Mouse (Mus musculus): ENCODE results near the gene Tcf12. TPM values are rescaled to one million over a fixed set of nuclear protein-coding genes. Genes with fewer than 3 reads are reported as not detected.
A peak's percentile ranks its signal among the peaks of the same experiment; 100 is the strongest.

Gene Tcf12
- total RNA-seq, 2 experiments from 2014 or later, result 67.2 to 68.1 TPM

DNA sequence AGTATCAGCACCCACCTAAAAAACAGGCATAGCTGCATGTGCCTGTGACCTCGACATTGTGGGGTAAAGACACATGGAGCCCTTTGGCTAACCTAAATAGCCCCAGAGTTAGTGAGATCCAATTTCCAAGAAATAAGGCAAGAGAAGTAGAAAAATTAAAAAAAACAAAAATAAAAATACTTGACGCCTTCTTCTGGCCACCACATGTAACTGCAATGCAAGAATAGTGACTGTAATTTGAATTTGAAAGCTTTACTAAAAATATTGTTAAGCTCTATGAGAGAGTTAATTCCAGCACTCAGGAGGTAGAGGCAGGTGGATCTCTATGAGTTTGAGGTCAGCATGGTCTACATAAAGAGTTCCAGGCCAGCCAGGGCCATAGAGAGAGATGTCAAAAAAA is 300.9 kb downstream of the Tcf12 start:
- no peak for DNase-seq (ENCODE audit: low spot score in 2 of 2)

DNA sequence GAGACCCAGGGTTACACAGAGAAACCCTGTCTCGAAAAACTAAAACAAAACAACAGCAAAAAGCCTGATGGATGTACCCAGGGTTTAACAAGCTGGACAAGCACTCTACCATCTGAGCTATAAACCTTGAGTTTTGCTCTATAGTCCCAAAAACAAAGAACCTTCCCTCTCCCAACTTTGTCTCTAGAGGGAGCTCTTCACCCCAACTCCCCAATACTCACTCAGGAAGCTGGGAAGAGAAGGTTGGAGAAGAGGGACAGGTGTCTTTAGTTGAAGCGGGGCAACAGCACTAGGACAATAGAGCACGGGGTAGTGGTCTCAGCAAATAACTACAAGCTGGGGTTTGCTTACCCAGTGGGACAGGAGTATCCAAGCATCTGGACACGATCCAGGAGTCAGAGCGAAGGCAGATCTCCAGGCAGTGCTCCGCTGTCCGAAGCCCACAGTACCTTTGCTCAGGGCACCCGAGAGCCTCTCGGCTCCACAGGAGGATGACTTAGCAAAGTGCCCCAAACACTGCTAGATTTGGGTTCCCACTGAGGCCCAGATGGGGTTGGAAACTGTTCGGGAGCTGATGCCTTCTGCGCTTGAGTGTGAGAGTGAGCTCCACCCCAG is 302.9 kb downstream of the Tcf12 start:
- DNase-seq (ENCODE audit: low spot score in 2 of 2), result no peak

DNA sequence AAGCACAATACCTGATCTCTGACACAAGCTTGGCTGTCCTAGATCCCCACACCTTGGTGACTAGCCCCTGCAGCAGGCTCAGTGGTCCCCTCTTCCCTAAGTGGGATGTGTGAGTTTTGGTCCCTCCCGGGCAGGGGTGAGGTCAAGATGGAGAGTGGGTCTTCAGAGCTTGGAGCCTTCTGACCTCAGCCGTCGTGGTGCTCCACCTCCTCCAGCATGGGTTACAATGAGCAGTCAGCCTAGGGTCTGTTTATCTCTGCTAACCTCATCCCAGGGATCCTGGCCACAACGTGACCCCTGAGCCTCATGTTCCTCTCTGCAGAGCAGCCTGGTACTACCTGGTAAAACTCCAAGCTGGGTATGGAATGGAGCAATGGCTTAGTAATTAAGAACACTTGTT is 303.9 kb downstream of the Tcf12 start:
- DNase-seq (ENCODE audit: low spot score in 2 of 2), result no peak

DNA sequence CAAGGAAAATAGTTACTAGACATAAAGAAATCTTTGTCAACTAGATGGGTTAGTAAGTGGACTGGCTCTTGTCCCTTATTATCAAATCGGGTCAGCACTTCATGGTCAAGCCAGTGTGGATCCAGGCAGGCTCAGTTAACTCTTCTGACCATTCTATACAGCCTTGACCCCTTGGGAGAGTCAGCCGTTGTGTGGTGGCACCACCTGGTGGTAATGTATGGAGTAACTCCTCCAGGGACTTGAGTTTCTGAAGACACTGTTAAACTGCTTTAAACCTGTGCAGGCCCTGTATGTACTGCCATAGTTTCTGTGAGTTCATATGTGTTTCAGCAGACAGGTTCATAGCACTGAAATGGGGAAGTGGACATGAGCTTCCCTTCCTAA is 305.3 kb downstream of the Tcf12 start:
- peak; percentile 77 to 84 for DNase-seq (ENCODE audit: low spot score in 2 of 2)

DNA sequence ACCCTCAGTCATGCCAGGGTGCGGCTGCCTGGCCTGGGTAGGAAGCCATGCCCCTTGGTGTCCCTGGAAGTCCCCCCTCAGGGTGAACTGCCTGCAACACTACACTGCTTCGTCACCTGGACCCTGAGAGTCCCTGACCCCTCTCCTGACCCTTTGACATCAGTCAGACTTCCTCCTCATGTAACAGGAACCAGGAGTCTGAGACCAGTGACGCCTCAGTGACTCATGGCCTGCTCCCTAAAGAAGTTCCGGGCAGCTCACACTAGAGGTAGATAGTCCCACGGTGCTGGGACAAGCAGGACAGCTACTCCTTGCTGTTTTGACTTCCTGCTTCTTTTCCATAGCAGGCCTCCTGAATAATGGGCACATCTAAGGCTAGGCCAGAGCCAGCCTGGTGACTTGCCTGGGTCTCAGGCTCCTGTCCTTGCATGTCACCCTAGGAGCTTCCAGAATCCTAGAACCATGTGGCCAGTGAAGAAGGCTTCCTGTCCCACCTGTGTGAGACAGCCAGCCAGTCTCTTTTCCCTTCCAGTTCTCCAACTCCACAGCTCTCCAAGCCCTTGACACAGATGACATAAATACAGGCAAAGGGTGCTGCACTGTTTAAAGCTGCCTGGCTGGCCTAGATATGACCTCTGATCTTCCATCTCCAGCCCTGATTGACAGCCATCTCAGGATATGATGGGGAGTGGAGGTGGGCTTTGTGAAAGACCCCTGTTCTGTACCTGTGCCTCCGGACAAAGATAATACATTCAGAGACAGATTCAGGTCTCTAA is 305.8 kb downstream of the Tcf12 start:
- no peak for DNase-seq (ENCODE audit: low spot score in 2 of 2)

DNA sequence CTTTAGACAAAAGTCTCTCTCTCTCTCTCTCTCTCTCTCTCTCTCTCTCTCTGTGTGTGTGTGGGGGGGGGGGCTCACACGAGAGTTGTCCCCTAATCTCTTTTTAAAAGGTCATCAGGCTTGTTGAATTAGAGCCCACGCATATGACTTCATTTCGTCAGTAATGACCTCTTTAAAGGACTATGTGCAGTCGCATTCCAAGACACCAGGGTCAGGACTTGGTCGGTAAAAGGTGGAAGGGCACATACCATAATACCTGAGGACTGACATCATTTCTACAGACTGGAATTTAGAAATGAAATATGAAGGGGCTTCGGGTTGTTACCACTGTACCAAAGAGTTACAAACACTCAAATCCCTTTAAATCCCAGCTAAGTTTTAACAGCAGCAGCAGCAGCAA is 307.6 kb downstream of the Tcf12 start:
- DNase-seq (ENCODE audit: low spot score in 2 of 2), result no peak

DNA sequence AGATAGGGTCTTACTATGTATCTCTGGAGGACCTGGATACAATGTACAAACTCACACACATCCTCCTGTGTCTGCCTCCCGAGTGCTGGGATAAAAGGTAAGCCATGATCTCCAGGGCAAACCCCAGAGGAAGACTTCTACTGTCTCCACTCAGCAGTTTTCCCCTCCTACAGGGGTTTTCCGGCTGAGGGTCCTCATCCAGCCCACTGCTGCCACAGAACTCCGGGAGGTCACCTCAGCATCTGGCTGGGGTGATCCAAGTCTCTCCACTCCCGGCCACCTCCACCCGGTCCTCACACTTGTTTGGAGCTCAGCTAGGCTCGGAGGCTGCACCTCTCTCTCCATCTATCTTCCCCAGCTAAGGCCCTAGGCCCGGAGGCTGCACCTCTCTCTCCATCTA is 308.4 kb downstream of the Tcf12 start:
- DNase-seq (ENCODE audit: low spot score in 2 of 2), result no peak

DNA sequence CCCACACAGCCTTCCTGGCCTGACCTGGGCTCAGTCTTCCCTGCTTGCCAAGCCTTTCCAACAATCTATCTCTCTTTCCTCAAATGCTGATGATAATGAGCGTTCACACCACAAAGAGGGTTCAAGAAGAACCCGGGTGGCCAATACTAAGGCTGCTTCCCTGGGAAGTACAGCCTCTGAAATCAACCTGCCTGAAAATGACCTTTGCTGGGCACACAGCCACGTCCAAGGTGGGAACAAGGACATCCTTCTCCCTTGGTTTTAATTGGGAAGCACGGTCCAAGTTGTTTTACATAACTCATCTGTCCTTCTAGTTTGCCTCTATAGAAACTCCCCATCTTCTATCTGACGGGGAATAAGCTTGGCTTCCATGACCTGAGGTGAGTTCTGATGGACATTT is 312.1 kb downstream of the Tcf12 start:
- DNase-seq (ENCODE audit: low spot score in 2 of 2), result no peak

DNA sequence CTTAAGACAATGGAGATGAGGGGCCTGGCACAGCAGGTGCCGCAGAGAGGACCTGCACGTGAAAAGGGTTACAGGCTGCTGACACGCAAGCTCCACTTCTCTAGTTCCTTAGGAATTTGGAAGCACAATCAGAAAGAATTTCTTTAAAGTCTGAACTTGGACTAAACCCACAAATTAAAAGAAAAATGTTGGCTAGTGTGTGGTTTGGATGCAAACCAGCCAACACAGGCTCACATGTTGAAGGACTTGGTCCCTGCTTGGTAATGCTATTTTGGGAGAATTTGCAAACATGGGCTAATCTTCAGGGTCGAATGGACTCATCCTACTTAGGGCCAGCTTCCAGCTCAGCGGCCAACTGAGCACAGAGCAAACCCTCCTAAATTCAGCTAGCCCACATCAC is 313.5 kb downstream of the Tcf12 start:
- DNase-seq (ENCODE audit: low spot score in 2 of 2), result no peak

Small RNA genes within 50 kb of the gene (microRNA-seq; reads per million reads assigned to microRNA genes)
- gene Gm27450 (ENCODE audit: borderline number of aligned reads in 2 of 2), result 0 reads per million in 2 experiments

Other genes with a start within 250 kb of the Tcf12 start
- 10 to 100 TPM; 21.6 to 29.3 TPM for gene Zfp280d, start 163.0 kb upstream of the Tcf12 start, total RNA-seq (2021)